Comparison of ENCODE assay signal across 13 mouse cellular contexts in genomic region chr10:98543998-98544349, GRCm38 (mm10).
DNase-seq lines count a peak whose midpoint lies in the region; ATAC-seq lines count a peak whose summit lies in the region.
"Had no signal": no experiment of that assay in that cellular context is flagged by ENCODE, and none has a peak within 500 bp of the region (broad histone marks: within the 10 kb centered on the region; RNA-seq: fewer than 3 reads in every experiment).

No protein-coding gene starts in this region.

- 51% methylated on average over 5 of the region's 5 CpGs for WGBS in hindbrain, embryonic 15.5 days
- 51% methylated on average over 5 of the region's 5 CpGs for WGBS in hindbrain, embryonic 16.5 days
- 55% methylated on average over 5 of the region's 5 CpGs for WGBS in midbrain, embryonic 13.5 days
- 66% methylated on average over 5 of the region's 5 CpGs for WGBS in midbrain, embryonic 11.5 days
- 16% methylated on average over 5 of the region's 5 CpGs for WGBS in limb, embryonic 12.5 days

- peak overlapping the region; percentile 13; the same call in 1 of the 2 replicates for H3K4me2 ChIP-seq in hindbrain, embryonic 15.5 days
- no peak overlapping the region for H3K4me2 ChIP-seq in hindbrain, embryonic 16.5 days (ENCODE audit: low read length)
- 0 out of 2 replicates have a peak overlapping the region, but pooled peaks have one; percentile 1 for H3K4me2 ChIP-seq in midbrain, embryonic 13.5 days (replicated peaks)
- H3K4me2 ChIP-seq in midbrain, embryonic 11.5 days, result no peak overlapping the region
- 0 out of 2 replicates have a peak overlapping the region, but pooled peaks have one; percentile 1 for H3K4me2 ChIP-seq in limb, embryonic 12.5 days

- no peak overlapping the region for H3K9ac ChIP-seq in hindbrain, embryonic 15.5 days
- no peak overlapping the region for H3K9ac ChIP-seq in hindbrain, embryonic 16.5 days (ENCODE audit: low read depth, low read length)
- no peak overlapping the region for H3K9ac ChIP-seq in midbrain, embryonic 13.5 days (replicated peaks)
- no peak overlapping the region for H3K9ac ChIP-seq in midbrain, embryonic 11.5 days (ENCODE audit: low read length)
- no peak overlapping the region for H3K9ac ChIP-seq in limb, embryonic 12.5 days (replicated peaks)
- H3K9ac ChIP-seq: forebrain, postnatal 0 days had no signal

- H3K27me3 ChIP-seq in hindbrain, embryonic 15.5 days, result no peaks in the 10 kb centered on the region
- H3K27me3 ChIP-seq in hindbrain, embryonic 16.5 days (replicated peaks; ENCODE audit: control insufficient read depth, insufficient read depth, low read length), result no peaks in the 10 kb centered on the region
- no peaks in the 10 kb centered on the region for H3K27me3 ChIP-seq in midbrain, embryonic 13.5 days
- no peaks in the 10 kb centered on the region for H3K27me3 ChIP-seq in midbrain, embryonic 11.5 days (ENCODE audit: control insufficient read depth, insufficient read depth, low read length)
- no peaks in the 10 kb centered on the region for H3K27me3 ChIP-seq in limb, embryonic 12.5 days

- H3K36me3 ChIP-seq in hindbrain, embryonic 15.5 days, result no peaks in the 10 kb centered on the region
- H3K36me3 ChIP-seq in hindbrain, embryonic 16.5 days (ENCODE audit: control insufficient read depth, insufficient read depth, low read length), result no peaks in the 10 kb centered on the region
- no peaks in the 10 kb centered on the region for H3K36me3 ChIP-seq in midbrain, embryonic 13.5 days
- no peaks in the 10 kb centered on the region for H3K36me3 ChIP-seq in midbrain, embryonic 11.5 days (ENCODE audit: control insufficient read depth, insufficient read depth, low read length)
- H3K36me3 ChIP-seq in limb, embryonic 12.5 days, result no peaks in the 10 kb centered on the region

- peaks cover 9% of the 10 kb centered on the region; the same call in 1 of the 2 replicates for H3K4me1 ChIP-seq in hindbrain, embryonic 15.5 days (replicated peaks)
- H3K4me1 ChIP-seq in hindbrain, embryonic 16.5 days (ENCODE audit: control insufficient read depth, insufficient read depth, low read depth, low read length), result 0 out of 2 replicates have a peak, but pooled peaks cover 2% of the 10 kb centered on the region
- peaks cover 6% of the 10 kb centered on the region for H3K4me1 ChIP-seq in midbrain, embryonic 13.5 days (replicated peaks)
- H3K4me1 ChIP-seq in midbrain, embryonic 11.5 days (ENCODE audit: control insufficient read depth, insufficient read depth, low read length), result no peaks in the 10 kb centered on the region
- peaks cover 13% of the 10 kb centered on the region for H3K4me1 ChIP-seq in limb, embryonic 12.5 days (replicated peaks)

- DNase-seq in midbrain, embryonic 11.5 days (ENCODE audit: low spot score, missing footprints), result no peak
- peak; percentile 11 for DNase-seq in retina, postnatal 1 day
- no peak for DNase-seq in left cerebral cortex, postnatal 4 days
- DNase-seq: adrenal gland, postnatal 25 days; cerebellum, adult 11-12 months; layer of hippocampus, adult 9-11 months; right cerebral cortex, postnatal 4 days had no signal

- H3K27ac ChIP-seq in hindbrain, embryonic 15.5 days (replicated peaks), result peak overlapping the region; percentile 53; the same call in 1 of the 2 replicates
- no peak overlapping the region for H3K27ac ChIP-seq in hindbrain, embryonic 16.5 days (ENCODE audit: low read depth, low read length)
- peak overlapping the region; percentile 55; the same call in 1 of the 2 replicates for H3K27ac ChIP-seq in midbrain, embryonic 13.5 days
- no peak overlapping the region for H3K27ac ChIP-seq in midbrain, embryonic 11.5 days (ENCODE audit: low read depth, low read length)
- H3K27ac ChIP-seq in limb, embryonic 12.5 days, result no peak overlapping the region

- no peaks in the 10 kb centered on the region for H3K9me3 ChIP-seq in hindbrain, embryonic 15.5 days
- no peaks in the 10 kb centered on the region for H3K9me3 ChIP-seq in hindbrain, embryonic 16.5 days (ENCODE audit: control insufficient read depth, low read length)
- H3K9me3 ChIP-seq in midbrain, embryonic 13.5 days, result no peaks in the 10 kb centered on the region
- H3K9me3 ChIP-seq in midbrain, embryonic 11.5 days (ENCODE audit: control insufficient read depth, low read length), result no peaks in the 10 kb centered on the region
- no peaks in the 10 kb centered on the region for H3K9me3 ChIP-seq in limb, embryonic 12.5 days

- intact Hi-C loops in left cerebral cortex, postnatal 4 days (cut with DNase I), result no loop called here

- H3K4me3 ChIP-seq in hindbrain, embryonic 15.5 days, result no peak overlapping the region
- H3K4me3 ChIP-seq in hindbrain, embryonic 16.5 days (ENCODE audit: low read length), result no peak overlapping the region
- H3K4me3 ChIP-seq in midbrain, embryonic 13.5 days (replicated peaks), result no peak overlapping the region
- no peak overlapping the region for H3K4me3 ChIP-seq in midbrain, embryonic 11.5 days (ENCODE audit: low read depth, low read length)
- H3K4me3 ChIP-seq in limb, embryonic 12.5 days (replicated peaks), result no peak overlapping the region

- ATAC-seq in hindbrain, embryonic 15.5 days (ENCODE audit: low FRiP score, low read depth), result no peak; the same call in 1 of the 2 replicates
- no peak for ATAC-seq in hindbrain, embryonic 16.5 days
- no peak for ATAC-seq in midbrain, embryonic 13.5 days
- ATAC-seq in midbrain, embryonic 11.5 days (ENCODE audit: low FRiP score), result no peak
- ATAC-seq in limb, embryonic 12.5 days (ENCODE audit: insufficient number of reproducible peaks, insufficient read depth, low FRiP score, low TSS enrichment, low read depth), result no peak
- ATAC-seq in frontal cortex, adult (ENCODE audit: low TSS enrichment), result no peak
- ATAC-seq: forebrain, postnatal 0 days had no signal

Comparison
In these comparisons a context has a peak if more than half of its experiments do, and no peak if none do; other contexts are left out.
1. H3K27ac ChIP-seq: peak in hindbrain, embryonic 15.5 days (single experiment) and midbrain, embryonic 13.5 days (single experiment); none in hindbrain, embryonic 16.5 days (single experiment), midbrain, embryonic 11.5 days (single experiment) and limb, embryonic 12.5 days (single experiment).
2. H3K4me2 ChIP-seq: peak in hindbrain, embryonic 15.5 days (single experiment), midbrain, embryonic 13.5 days (single experiment) and limb, embryonic 12.5 days (single experiment); none in hindbrain, embryonic 16.5 days (single experiment) and midbrain, embryonic 11.5 days (single experiment).